Mouse (Mus musculus) spleen, adult 2 months (tissue): ENCODE results near the gene Cmya5.

ENCODE experiments used
- CTCF ChIP-seq: fragments of 200-500 bp; IDR thresholded peaks from 2 replicates; pipeline ENCODE4 v1.5.1; 2011; ENCODE audit warnings: mild to moderate bottlenecking, inconsistent platforms; ENCODE audit not compliant: insufficient read depth, insufficient read length, insufficient replicate concordance; ENCODE audit errors: extremely low read depth
- POLR2A ChIP-seq: fragments of 200-500 bp; IDR thresholded peaks from 2 replicates; pipeline ENCODE4 v1.6.1; 2011; ENCODE audit warnings: low read depth, low read length, inconsistent platforms

DNA sequence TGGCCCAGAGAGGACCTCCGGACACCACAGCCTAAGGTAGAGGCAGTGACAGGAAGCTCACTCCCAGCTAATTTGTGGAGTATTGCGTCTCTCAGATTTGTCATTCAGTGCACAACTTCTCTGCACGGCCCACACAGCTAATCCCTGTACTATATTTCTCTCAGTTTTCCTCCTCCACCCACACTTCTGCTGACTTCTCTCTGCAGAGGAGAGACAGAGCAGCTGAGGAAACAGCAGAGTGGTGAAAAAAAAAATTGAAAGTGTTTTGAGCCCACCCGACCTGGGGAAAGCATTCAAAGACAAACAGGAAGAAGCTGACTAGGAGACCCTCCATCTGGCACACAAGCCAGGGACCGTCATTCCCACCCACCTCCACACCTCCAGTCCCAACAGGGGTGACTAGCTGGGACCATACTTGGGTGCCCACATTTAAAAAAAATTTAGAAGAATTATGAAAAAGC lies 85.9 kb downstream of the Cmya5 start:
- TF ChIP-seq POLR2A = no peak
- no peak for TF ChIP-seq CTCF
